Mouse (Mus musculus): ENCODE data around the gene Atg10. TPM values are rescaled to one million over a fixed set of nuclear protein-coding genes. Genes with fewer than 3 reads are reported as not detected.
A peak's percentile ranks its signal among the peaks of the same experiment; 100 is the strongest.

The Atg10 gene
- polyA plus RNA-seq, 1 experiment from 2014 or later = 16.2 TPM

DNA sequence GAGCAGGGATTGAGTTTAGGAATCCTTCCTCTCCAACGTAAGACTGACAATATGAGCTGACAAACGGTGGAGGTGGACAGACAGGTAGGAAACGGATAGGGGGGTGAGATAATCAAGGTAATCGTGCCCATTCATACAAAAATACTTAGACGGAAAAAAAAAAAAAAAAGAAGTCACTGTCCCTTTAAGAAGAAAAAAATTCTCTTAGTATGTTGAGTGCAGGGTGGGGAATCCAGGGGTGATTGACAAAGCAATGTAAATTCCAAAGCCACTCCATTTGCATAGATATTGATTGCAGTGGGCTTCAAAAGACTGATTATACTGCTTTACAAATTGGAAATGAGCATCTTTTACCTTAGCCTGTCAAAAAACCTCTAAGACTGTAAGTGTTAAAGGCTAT is 123.4 kb downstream of the Atg10 start:
- 72% methylated on average over 5 of the region's 5 CpGs for WGBS
- Histone ChIP-seq H3K4me1 (replicated peaks; ENCODE audit: control insufficient read depth, insufficient read depth) (no peaks in the 10 kb centered on the region), H3K27me3 (ENCODE audit: control insufficient read depth, insufficient read depth, low read length) (no peaks in the 10 kb centered on the region), H3K4me2 (replicated peaks; ENCODE audit: low read depth) (no peak overlapping the region), H3K9ac (ENCODE audit: low read length) (no peak overlapping the region), H3K9me3 (ENCODE audit: control insufficient read depth, low read length) (no peaks in the 10 kb centered on the region), H3K36me3 (ENCODE audit: control insufficient read depth, insufficient read depth, low read length) (no peaks in the 10 kb centered on the region), H3K4me3 (ENCODE audit: low read depth, low read length) (no peak overlapping the region), H3K27ac (replicated peaks) (no peak overlapping the region)
- no peak for TF ChIP-seq CTCF (IDR thresholded peaks at IDR 0.05; ENCODE audit: low read depth)
- TF ChIP-seq EP300 (optimal IDR thresholded peaks at IDR 0.05) = no peak
- no peak for DNase-seq (ENCODE audit: low spot score)
- no peak for ATAC-seq (ENCODE audit: low FRiP score, low TSS enrichment)

DNA sequence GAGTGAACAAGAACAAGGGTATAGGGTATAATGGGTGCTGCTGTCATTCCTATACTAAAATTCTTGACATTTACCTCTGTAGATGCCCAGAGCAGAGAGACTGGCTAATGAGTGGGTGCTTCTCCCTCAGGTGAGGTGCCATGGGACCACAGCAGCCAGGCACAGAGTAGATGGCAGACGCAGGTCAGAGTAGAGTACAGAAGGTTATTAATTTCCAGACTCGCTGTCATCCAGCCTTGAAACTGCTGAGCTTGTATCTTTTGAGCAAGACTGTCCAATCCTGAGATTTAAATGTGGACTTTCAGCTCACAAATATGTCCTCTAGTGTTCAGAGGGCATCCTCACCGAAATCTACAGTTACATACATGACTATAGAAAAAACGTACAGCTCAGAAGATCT is 128.9 kb downstream of the Atg10 start:
- Histone ChIP-seq H3K27ac (replicated peaks) (no peak overlapping the region; the same call in 1 of the 2 replicates), H3K9ac (ENCODE audit: low read length) (no peak overlapping the region), H3K4me3 (ENCODE audit: low read depth, low read length) (no peak overlapping the region), H3K9me3 (ENCODE audit: control insufficient read depth, low read length) (no peaks in the 10 kb centered on the region), H3K4me1 (replicated peaks; ENCODE audit: control insufficient read depth, insufficient read depth) (no peaks in the 10 kb centered on the region), H3K4me2 (replicated peaks; ENCODE audit: low read depth) (no peak overlapping the region), H3K36me3 (ENCODE audit: control insufficient read depth, insufficient read depth, low read length) (no peaks in the 10 kb centered on the region), H3K27me3 (ENCODE audit: control insufficient read depth, insufficient read depth, low read length) (no peaks in the 10 kb centered on the region)
- WGBS = 79% methylated on average over 4 of the region's 4 CpGs
- DNase-seq (ENCODE audit: low spot score) (no peak), ATAC-seq (ENCODE audit: low FRiP score, low TSS enrichment) (no peak)
- TF ChIP-seq EP300 (optimal IDR thresholded peaks at IDR 0.05) (no peak), CTCF (IDR thresholded peaks at IDR 0.05; ENCODE audit: low read depth) (no peak)

DNA sequence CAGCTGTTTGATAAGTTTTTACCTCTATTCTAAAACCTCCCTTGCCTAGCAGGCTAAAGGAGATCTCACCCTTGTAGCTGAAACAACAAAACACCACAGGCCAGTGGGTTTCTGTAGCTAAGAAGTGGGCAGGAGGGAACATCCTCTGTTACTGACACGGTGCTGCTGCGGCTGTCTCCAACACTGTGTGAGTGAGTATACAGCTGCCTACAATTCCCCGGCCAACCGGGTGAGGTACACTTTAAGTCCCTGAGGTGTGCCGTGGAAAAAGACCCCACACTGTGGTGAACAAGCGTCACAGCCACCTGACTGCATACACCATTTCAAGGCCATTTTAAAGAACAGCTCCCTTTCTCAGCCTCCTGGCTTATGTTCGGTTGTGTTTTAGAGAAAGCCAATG is 129.6 kb downstream of the Atg10 start:
- no peak overlapping the region for H3K4me2 ChIP-seq (replicated peaks; ENCODE audit: low read depth)
- DNase-seq (ENCODE audit: low spot score) = no peak

DNA sequence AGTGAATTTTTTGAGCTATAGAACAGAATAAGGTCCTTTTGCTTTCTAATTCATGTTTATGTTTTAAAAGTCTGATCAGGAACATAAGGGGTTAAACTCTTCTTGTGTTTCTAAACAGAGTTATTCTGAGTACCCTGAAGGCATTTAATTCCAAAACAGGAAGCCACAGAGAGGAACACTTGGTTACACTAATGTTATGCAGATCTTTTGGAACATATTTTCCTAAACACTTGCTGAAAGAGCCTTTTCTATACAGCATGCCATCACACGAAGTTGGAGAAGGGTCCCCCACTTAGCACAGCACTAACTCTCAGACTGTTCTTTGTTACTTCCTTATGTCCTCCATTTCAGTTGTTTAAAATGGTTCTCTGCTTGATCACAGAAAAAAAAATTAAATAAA is 130.2 kb downstream of the Atg10 start:
- H3K9ac ChIP-seq (ENCODE audit: low read length) = no peak overlapping the region
- H3K9me3 ChIP-seq (ENCODE audit: control insufficient read depth, low read length) = no peaks in the 10 kb centered on the region
- 13% methylated on average over 1 of the region's 1 CpGs for WGBS
- H3K4me1 ChIP-seq (replicated peaks; ENCODE audit: control insufficient read depth, insufficient read depth) = no peaks in the 10 kb centered on the region
- DNase-seq (ENCODE audit: low spot score) = no peak
- H3K4me2 ChIP-seq (replicated peaks; ENCODE audit: low read depth) = no peak overlapping the region
- peak; percentile 49; the same call in 1 of the 2 replicates for ATAC-seq (ENCODE audit: low FRiP score, low TSS enrichment)
- no peak overlapping the region for H3K4me3 ChIP-seq (ENCODE audit: low read depth, low read length)
- H3K27me3 ChIP-seq (ENCODE audit: control insufficient read depth, insufficient read depth, low read length) = no peaks in the 10 kb centered on the region
- peak overlapping the region; percentile 40; the same call in 1 of the 2 replicates for H3K27ac ChIP-seq (replicated peaks)
- no peaks in the 10 kb centered on the region for H3K36me3 ChIP-seq (ENCODE audit: control insufficient read depth, insufficient read depth, low read length)
- no peak for TF ChIP-seq EP300 (optimal IDR thresholded peaks at IDR 0.05)
- no peak for TF ChIP-seq CTCF (IDR thresholded peaks at IDR 0.05; ENCODE audit: low read depth)

More for the DNA sequence above, 129.6 kb downstream of the Atg10 start:
- no peak overlapping the region for H3K9ac ChIP-seq (ENCODE audit: low read length)
- WGBS = 35% methylated on average over 7 of the region's 7 CpGs
- ATAC-seq (ENCODE audit: low FRiP score, low TSS enrichment) = no peak; the same call in 1 of the 2 replicates
- TF ChIP-seq CTCF (IDR thresholded peaks at IDR 0.05; ENCODE audit: low read depth) = no peak
- no peak for TF ChIP-seq EP300 (optimal IDR thresholded peaks at IDR 0.05)
- no peak overlapping the region for H3K4me3 ChIP-seq (ENCODE audit: low read depth, low read length)
- no peaks in the 10 kb centered on the region for H3K27me3 ChIP-seq (ENCODE audit: control insufficient read depth, insufficient read depth, low read length)
- peak overlapping the region; percentile 40; the same call in 1 of the 2 replicates for H3K27ac ChIP-seq (replicated peaks)
- H3K9me3 ChIP-seq (ENCODE audit: control insufficient read depth, low read length) = no peaks in the 10 kb centered on the region
- H3K4me1 ChIP-seq (replicated peaks; ENCODE audit: control insufficient read depth, insufficient read depth) = no peaks in the 10 kb centered on the region
- no peaks in the 10 kb centered on the region for H3K36me3 ChIP-seq (ENCODE audit: control insufficient read depth, insufficient read depth, low read length)

DNA sequence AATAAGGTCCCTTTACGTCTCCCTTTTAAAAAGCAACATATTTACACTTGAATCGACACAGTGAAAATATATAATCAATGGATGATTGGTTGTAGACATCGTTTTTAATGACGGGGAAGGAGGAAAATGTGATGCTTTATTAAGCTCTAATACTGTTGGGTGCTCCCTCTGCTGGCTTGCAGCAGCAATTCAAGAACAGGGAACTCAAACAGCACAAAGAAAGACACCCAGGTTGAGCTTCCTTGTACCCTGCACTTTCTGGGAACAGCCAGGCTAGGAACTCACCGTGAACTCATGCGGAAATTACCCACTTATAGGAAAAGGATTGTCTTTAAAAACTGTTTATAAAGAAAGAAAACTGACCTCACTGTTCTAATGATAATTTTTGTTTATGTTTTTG is 130.6 kb downstream of the Atg10 start:
- H3K4me3 ChIP-seq (ENCODE audit: low read depth, low read length) = no peak overlapping the region
- no peak overlapping the region for H3K9ac ChIP-seq (ENCODE audit: low read length)
- no peaks in the 10 kb centered on the region for H3K4me1 ChIP-seq (replicated peaks; ENCODE audit: control insufficient read depth, insufficient read depth)
- TF ChIP-seq EP300 (optimal IDR thresholded peaks at IDR 0.05) = no peak
- TF ChIP-seq CTCF (IDR thresholded peaks at IDR 0.05; ENCODE audit: low read depth) = peak; percentile 85
- ATAC-seq (ENCODE audit: low FRiP score, low TSS enrichment) (peak; percentile 68; the same call in 1 of the 2 replicates), DNase-seq (ENCODE audit: low spot score) (peak; percentile 25)
- no peaks in the 10 kb centered on the region for H3K27me3 ChIP-seq (ENCODE audit: control insufficient read depth, insufficient read depth, low read length)
- 21% methylated on average over 6 of the region's 6 CpGs for WGBS
- H3K4me2 ChIP-seq (replicated peaks; ENCODE audit: low read depth) = no peak overlapping the region
- H3K27ac ChIP-seq (replicated peaks) = no peak overlapping the region
- H3K36me3 ChIP-seq (ENCODE audit: control insufficient read depth, insufficient read depth, low read length) = no peaks in the 10 kb centered on the region
- no peaks in the 10 kb centered on the region for H3K9me3 ChIP-seq (ENCODE audit: control insufficient read depth, low read length)

DNA sequence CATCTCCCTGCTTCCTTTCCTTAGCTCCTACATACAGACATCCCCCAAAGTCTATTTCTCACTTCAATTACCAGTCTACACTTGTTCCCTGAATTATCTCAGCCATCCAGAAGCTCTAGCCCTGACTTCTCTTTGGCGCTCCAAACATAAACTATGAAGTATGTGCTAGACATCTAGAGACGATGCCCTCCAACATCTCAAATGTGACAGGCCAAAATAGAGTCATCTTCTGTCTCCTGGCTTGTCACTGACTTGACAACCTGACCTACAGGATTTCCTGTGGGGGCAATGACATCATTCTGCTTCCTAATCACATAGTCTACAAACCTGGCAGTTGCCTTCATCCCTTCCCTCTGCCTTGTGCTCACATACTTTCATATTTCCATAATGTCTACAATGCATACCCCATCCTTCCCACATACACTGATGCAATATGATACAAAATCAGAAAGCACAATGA is 132.0 kb downstream of the Atg10 start:
- no peak overlapping the region for H3K27ac ChIP-seq (replicated peaks)
- H3K9me3 ChIP-seq (ENCODE audit: control insufficient read depth, low read length) = no peaks in the 10 kb centered on the region
- H3K4me3 ChIP-seq (ENCODE audit: low read depth, low read length) = no peak overlapping the region
- H3K36me3 ChIP-seq (ENCODE audit: control insufficient read depth, insufficient read depth, low read length) = no peaks in the 10 kb centered on the region
- 59% methylated on average over 2 of the region's 2 CpGs for WGBS
- H3K4me1 ChIP-seq (replicated peaks; ENCODE audit: control insufficient read depth, insufficient read depth) = no peaks in the 10 kb centered on the region
- no peak for ATAC-seq (ENCODE audit: low FRiP score, low TSS enrichment)
- H3K4me2 ChIP-seq (replicated peaks; ENCODE audit: low read depth) = no peak overlapping the region
- DNase-seq (ENCODE audit: low spot score) = no peak
- TF ChIP-seq EP300 (optimal IDR thresholded peaks at IDR 0.05) = no peak
- no peak for TF ChIP-seq CTCF (IDR thresholded peaks at IDR 0.05; ENCODE audit: low read depth)
- H3K27me3 ChIP-seq (ENCODE audit: control insufficient read depth, insufficient read depth, low read length) = no peaks in the 10 kb centered on the region
- H3K9ac ChIP-seq (ENCODE audit: low read length) = no peak overlapping the region

All from stomach, postnatal 0 days (tissue).